Mouse (Mus musculus): ENCODE results near the gene Kcnc1. TPM values are rescaled to one million over a fixed set of nuclear protein-coding genes. Genes with fewer than 3 reads are reported as not detected.

Kcnc1 gene
- polyA plus RNA-seq, 1 experiment, result not detected

GRCm38 (mm10) chr7:46371104-46371503 is 25.2 kb upstream of the Kcnc1 start:
- Histone ChIP-seq H3K4me1 (ENCODE audit: control insufficient read depth, insufficient read depth, low read length) (no peaks in the 10 kb centered on the region), H3K27ac (ENCODE audit: insufficient read depth, low read length) (no peak overlapping the region), H3K4me3 (ENCODE audit: insufficient read depth, low read length) (no peak overlapping the region)
- TF ChIP-seq CTCF (IDR thresholded peaks at IDR 0.05; ENCODE audit: borderline replicate concordance, insufficient read depth, low read length) (no peak), POLR2A (IDR thresholded peaks at IDR 0.05; ENCODE audit: low read depth, low read length) (no peak)

- H3K4me3 ChIP-seq (ENCODE audit: insufficient read depth, low read length), result no peak within 1 kb of the TSS
- H3K27ac ChIP-seq (ENCODE audit: insufficient read depth, low read length), result no peak within 1 kb of the TSS
- H3K4me1 ChIP-seq (ENCODE audit: control insufficient read depth, insufficient read depth, low read length), result no peaks in the 10 kb centered on the region
- TF ChIP-seq POLR2A (IDR thresholded peaks at IDR 0.05; ENCODE audit: low read depth, low read length), result no peak
- no peak for TF ChIP-seq CTCF (IDR thresholded peaks at IDR 0.05; ENCODE audit: borderline replicate concordance, insufficient read depth, low read length)
These were observed 19.9 kb upstream of the Kcnc1 start, which contains the start of gene Myod1 for GRCm38 (mm10) chr7:46376172-46377007. Myod1 (plus strand) TSS chr7:46376474.

GRCm38 (mm10) chr7:46377008-46377346 is 19.3 kb upstream of the Kcnc1 start:
- H3K27ac ChIP-seq (ENCODE audit: insufficient read depth, low read length), result no peak overlapping the region
- TF ChIP-seq POLR2A (IDR thresholded peaks at IDR 0.05; ENCODE audit: low read depth, low read length) (no peak), CTCF (IDR thresholded peaks at IDR 0.05; ENCODE audit: borderline replicate concordance, insufficient read depth, low read length) (peak; percentile 36; the same call in 1 of the 2 replicates)
- H3K4me1 ChIP-seq (ENCODE audit: control insufficient read depth, insufficient read depth, low read length), result no peaks in the 10 kb centered on the region
- H3K4me3 ChIP-seq (ENCODE audit: insufficient read depth, low read length), result no peak overlapping the region

GRCm38 (mm10) chr7:46378123-46378522 is 18.2 kb upstream of the Kcnc1 start:
- TF ChIP-seq CTCF (IDR thresholded peaks at IDR 0.05; ENCODE audit: borderline replicate concordance, insufficient read depth, low read length), result peak; percentile 69; the same call in 1 of the 2 replicates
- no peak for TF ChIP-seq POLR2A (IDR thresholded peaks at IDR 0.05; ENCODE audit: low read depth, low read length)
- Histone ChIP-seq H3K4me3 (ENCODE audit: insufficient read depth, low read length) (no peak overlapping the region), H3K4me1 (ENCODE audit: control insufficient read depth, insufficient read depth, low read length) (no peaks in the 10 kb centered on the region), H3K27ac (ENCODE audit: insufficient read depth, low read length) (no peak overlapping the region)

- Histone ChIP-seq H3K4me3 (ENCODE audit: insufficient read depth, low read length) (no peak overlapping the region), H3K4me1 (ENCODE audit: control insufficient read depth, insufficient read depth, low read length) (no peaks in the 10 kb centered on the region), H3K27ac (ENCODE audit: insufficient read depth, low read length) (no peak overlapping the region)
- TF ChIP-seq POLR2A (IDR thresholded peaks at IDR 0.05; ENCODE audit: low read depth, low read length) (no peak), CTCF (IDR thresholded peaks at IDR 0.05; ENCODE audit: borderline replicate concordance, insufficient read depth, low read length) (no peak)
These were observed 17.3 kb upstream of the Kcnc1 start for GRCm38 (mm10) chr7:46378983-46379382.

GRCm38 (mm10) chr7:46380625-46381024 is 15.7 kb upstream of the Kcnc1 start:
- TF ChIP-seq POLR2A (IDR thresholded peaks at IDR 0.05; ENCODE audit: low read depth, low read length) (no peak), CTCF (IDR thresholded peaks at IDR 0.05; ENCODE audit: borderline replicate concordance, insufficient read depth, low read length) (peak; percentile 30; the same call in 1 of the 2 replicates)
- Histone ChIP-seq H3K4me1 (ENCODE audit: control insufficient read depth, insufficient read depth, low read length) (no peaks in the 10 kb centered on the region), H3K4me3 (ENCODE audit: insufficient read depth, low read length) (no peak overlapping the region)

GRCm38 (mm10) chr7:46387430-46387829 is 8.9 kb upstream of the Kcnc1 start:
- no peak overlapping the region for H3K4me3 ChIP-seq (ENCODE audit: insufficient read depth, low read length)
- no peak for TF ChIP-seq POLR2A (IDR thresholded peaks at IDR 0.05; ENCODE audit: low read depth, low read length)
- TF ChIP-seq CTCF (IDR thresholded peaks at IDR 0.05; ENCODE audit: borderline replicate concordance, insufficient read depth, low read length), result no peak
- H3K27ac ChIP-seq (ENCODE audit: insufficient read depth, low read length), result no peak overlapping the region
- H3K4me1 ChIP-seq (ENCODE audit: control insufficient read depth, insufficient read depth, low read length), result no peaks in the 10 kb centered on the region

More at GRCm38 (mm10) chr7:46380625-46381024, 15.7 kb upstream of the Kcnc1 start:
- no peak overlapping the region for H3K27ac ChIP-seq (ENCODE audit: insufficient read depth, low read length)

GRCm38 (mm10) chr7:46389456-46390085 is 6.7 kb upstream of the Kcnc1 start:
- H3K4me3 ChIP-seq (ENCODE audit: insufficient read depth, low read length), result no peak overlapping the region
- no peaks in the 10 kb centered on the region for H3K4me1 ChIP-seq (ENCODE audit: control insufficient read depth, insufficient read depth, low read length)
- no peak overlapping the region for H3K27ac ChIP-seq (ENCODE audit: insufficient read depth, low read length)
- TF ChIP-seq POLR2A (IDR thresholded peaks at IDR 0.05; ENCODE audit: low read depth, low read length), result no peak
- no peak for TF ChIP-seq CTCF (IDR thresholded peaks at IDR 0.05; ENCODE audit: borderline replicate concordance, insufficient read depth, low read length)

GRCm38 (mm10) chr7:46390226-46390625 is 6.1 kb upstream of the Kcnc1 start:
- Histone ChIP-seq H3K4me3 (ENCODE audit: insufficient read depth, low read length) (no peak overlapping the region), H3K4me1 (ENCODE audit: control insufficient read depth, insufficient read depth, low read length) (no peaks in the 10 kb centered on the region), H3K27ac (ENCODE audit: insufficient read depth, low read length) (no peak overlapping the region)
- TF ChIP-seq POLR2A (IDR thresholded peaks at IDR 0.05; ENCODE audit: low read depth, low read length) (no peak), CTCF (IDR thresholded peaks at IDR 0.05; ENCODE audit: borderline replicate concordance, insufficient read depth, low read length) (no peak)

- no peak overlapping the region for H3K4me3 ChIP-seq (ENCODE audit: insufficient read depth, low read length)
- TF ChIP-seq POLR2A (IDR thresholded peaks at IDR 0.05; ENCODE audit: low read depth, low read length) (no peak), CTCF (IDR thresholded peaks at IDR 0.05; ENCODE audit: borderline replicate concordance, insufficient read depth, low read length) (no peak)
- no peaks in the 10 kb centered on the region for H3K4me1 ChIP-seq (ENCODE audit: control insufficient read depth, insufficient read depth, low read length)
- H3K27ac ChIP-seq (ENCODE audit: insufficient read depth, low read length), result no peak overlapping the region
These were observed 4.6 kb upstream of the Kcnc1 start for GRCm38 (mm10) chr7:46391701-46392100.
